Mouse (Mus musculus) stomach, postnatal 0 days (tissue): Measurements from ENCODE around the gene Kndc1. TPM values are rescaled to one million over a fixed set of nuclear protein-coding genes. Genes with fewer than 3 reads are reported as not detected.

ENCODE experiments used
- ATAC-seq: fragments of 200-750 bp; cut with Nextera tagmentation; 2 replicates; pipeline ENCODE4 v1.8.0; 2017; ENCODE audit not compliant: low FRiP score, low TSS enrichment
- DNase-seq: peaks from one replicate; pipeline ENCODE4 v3.0.0-alpha.2; 2016; ENCODE audit warnings: low spot score
- H3K27ac ChIP-seq: fragments of 300-500 bp; sonication (generic); replicated peaks from 2 replicates; pipeline ENCODE4 v1.5.1; 2014; ENCODE audit warnings: mild to moderate bottlenecking, control low read depth
- H3K27me3 ChIP-seq: fragments of 300-500 bp; sonication (generic); 2 replicates; pipeline ENCODE4 v1.6.1; 2014; ENCODE audit warnings: low read length; ENCODE audit not compliant: control insufficient read depth, insufficient read depth
- H3K36me3 ChIP-seq: fragments of 300-500 bp; sonication (generic); 2 replicates; pipeline ENCODE4 v1.6.1; 2014; ENCODE audit warnings: low read length, mixed read lengths; ENCODE audit not compliant: control insufficient read depth, insufficient read depth
- H3K4me1 ChIP-seq: fragments of 300-500 bp; sonication (generic); replicated peaks from 2 replicates; pipeline ENCODE4 v1.6.1; 2014; ENCODE audit warnings: antibody characterized with exemption; ENCODE audit not compliant: control insufficient read depth, insufficient read depth
- H3K4me2 ChIP-seq: fragments of 300-500 bp; sonication (generic); replicated peaks from 2 replicates; pipeline ENCODE4 v1.6.1; 2014; ENCODE audit warnings: low read depth, mild to moderate bottlenecking, control low read depth, moderate library complexity
- H3K4me3 ChIP-seq: fragments of 300-500 bp; sonication (generic); 2 replicates; pipeline ENCODE4 v1.5.1; 2014; ENCODE audit warnings: low read depth, low read length, control low read depth
- H3K9ac ChIP-seq: fragments of 300-500 bp; sonication (generic); 2 replicates; pipeline ENCODE4 v1.6.1; 2014; ENCODE audit warnings: mild to moderate bottlenecking, low read length, control low read depth, mixed read lengths
- H3K9me3 ChIP-seq: fragments of 300-500 bp; sonication (generic); 2 replicates; pipeline ENCODE4 v1.6.1; 2016; ENCODE audit warnings: low read length; ENCODE audit not compliant: control insufficient read depth
- CTCF ChIP-seq: IDR thresholded peaks from 2 replicates; pipeline ENCODE4 v1.5.1; 2016; ENCODE audit warnings: antibody characterized with exemption, low read depth, mild to moderate bottlenecking, moderate library complexity
- EP300 ChIP-seq: optimal IDR thresholded peaks from 2 replicates; pipeline ENCODE3; 2016; ENCODE audit warnings: antibody characterized with exemption
- WGBS: fragments of 180-500 bp; shearing (Covaris S2); extraction: QIAGEN DNeasy Blood & Tissue Kit; methylation state at CpG from one replicate; pipeline ENCODE4 v1.1.7; 2014; 5-methylcytosine and 5-hydroxymethylcytosine counted together
- polyA plus RNA-seq: library from polyadenylated mRNA; unstranded; fragments of >200 nt; fragmentation: Nextera tagmentation; extraction: Ambion mirVana; gene quantifications from 2 replicates; pipeline ENCODE4 v1.2.1, GENCODE M21; 2015

The Kndc1 gene
- 0.05 and 0.18 TPM in 2 replicates for polyA plus RNA-seq

- Histone ChIP-seq H3K4me2 (peak within 1 kb of the TSS; percentile 61), H3K36me3 (no peaks in the 10 kb centered on the region), H3K9ac (0 out of 2 replicates have a peak within 1 kb of the TSS, but pooled peaks have one; percentile 27), H3K27me3 (no peaks in the 10 kb centered on the region; the same call in 1 of the 2 replicates), H3K27ac (no peak within 1 kb of the TSS), H3K9me3 (no peaks in the 10 kb centered on the region), H3K4me3 (peak within 1 kb of the TSS; percentile 38), H3K4me1 (no peaks in the 10 kb centered on the region)
- ATAC-seq = peak; percentile 38; the same call in 1 of the 2 replicates
- no peak for TF ChIP-seq EP300
- TF ChIP-seq CTCF = no peak
- peak; percentile 35 for DNase-seq
- 1% methylated on average over 49 of the region's 50 CpGs for WGBS
These were observed at the start of gene Kndc1 for GRCm38 (mm10) chr7:139894655-139895557. TSS of gene Kndc1 (plus strand) at chr7:139894696.

DNA sequence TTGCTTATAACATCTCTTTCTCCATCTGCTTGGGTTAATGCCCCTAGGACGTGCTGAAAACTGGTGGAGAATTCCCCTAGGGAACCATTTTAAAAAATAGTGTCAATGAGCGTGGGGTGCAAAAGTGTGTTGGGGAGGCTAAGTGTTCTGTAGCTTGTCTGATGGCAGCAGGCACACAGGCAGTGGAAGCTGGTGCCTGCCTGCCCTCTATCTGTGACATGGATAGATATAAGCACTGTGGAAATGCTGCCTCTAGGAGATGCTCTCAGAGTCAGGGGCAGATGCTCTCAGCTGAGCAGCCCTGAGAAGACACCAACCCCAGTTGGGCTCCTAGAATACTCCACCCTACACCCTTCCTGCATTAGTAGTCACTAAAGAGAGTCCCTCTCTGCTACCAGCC lies 49.4 kb upstream of the Kndc1 start:
- WGBS = 75% methylated on average over 2 of the region's 2 CpGs
- TF ChIP-seq EP300 = no peak
- TF ChIP-seq CTCF = no peak
- no peak overlapping the region for H3K27ac ChIP-seq
- H3K4me3 ChIP-seq = no peak overlapping the region
- ATAC-seq (no peak), DNase-seq (no peak)
- no peaks in the 10 kb centered on the region for H3K36me3 ChIP-seq
- H3K9me3 ChIP-seq = no peaks in the 10 kb centered on the region
- H3K4me2 ChIP-seq = no peak overlapping the region
- H3K27me3 ChIP-seq = no peaks in the 10 kb centered on the region
- no peak overlapping the region for H3K9ac ChIP-seq
- no peaks in the 10 kb centered on the region for H3K4me1 ChIP-seq

- WGBS = 33% methylated on average over 6 of the region's 6 CpGs
- H3K27me3 ChIP-seq = no peaks in the 10 kb centered on the region
- no peak overlapping the region for H3K27ac ChIP-seq
- no peak overlapping the region for H3K9ac ChIP-seq
- H3K4me2 ChIP-seq = no peak overlapping the region
- no peaks in the 10 kb centered on the region for H3K36me3 ChIP-seq
- H3K4me3 ChIP-seq = no peak overlapping the region
- no peaks in the 10 kb centered on the region for H3K4me1 ChIP-seq
- peak; percentile 32; the same call in 1 of the 2 replicates for ATAC-seq
- TF ChIP-seq CTCF = no peak
- no peak for TF ChIP-seq EP300
- DNase-seq = no peak
- no peaks in the 10 kb centered on the region for H3K9me3 ChIP-seq
These were observed 44.3 kb upstream of the Kndc1 start for GRCm38 (mm10) chr7:139850152-139850551.

DNA sequence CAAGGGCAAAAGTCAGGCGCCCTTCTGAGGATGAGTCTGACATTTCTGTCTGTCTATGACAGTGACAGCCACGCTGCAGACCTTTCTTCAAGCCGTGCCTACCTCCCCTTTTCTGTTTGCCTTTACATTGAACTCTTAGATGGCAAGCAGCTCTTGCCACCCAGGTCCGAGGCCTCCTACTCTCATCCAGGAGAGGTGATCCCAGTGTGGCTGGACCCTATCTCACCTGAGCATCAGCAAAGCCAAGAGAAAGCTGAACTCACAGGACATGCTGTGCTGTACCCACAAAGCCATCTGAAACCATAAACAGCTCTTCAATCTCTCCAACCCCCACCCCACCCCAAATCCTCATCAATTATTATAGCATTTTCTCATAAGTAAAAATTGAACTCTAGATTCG lies 43.8 kb upstream of the Kndc1 start:
- 69% methylated on average over 5 of the region's 5 CpGs for WGBS
- Histone ChIP-seq H3K9ac (no peak overlapping the region), H3K36me3 (no peaks in the 10 kb centered on the region), H3K27me3 (no peaks in the 10 kb centered on the region), H3K4me3 (no peak overlapping the region), H3K27ac (no peak overlapping the region), H3K4me1 (no peaks in the 10 kb centered on the region), H3K4me2 (no peak overlapping the region), H3K9me3 (no peaks in the 10 kb centered on the region)
- DNase-seq (no peak), ATAC-seq (0 out of 2 replicates have a peak, but pooled peaks have one; percentile 32)
- TF ChIP-seq CTCF (no peak), EP300 (no peak)

DNA sequence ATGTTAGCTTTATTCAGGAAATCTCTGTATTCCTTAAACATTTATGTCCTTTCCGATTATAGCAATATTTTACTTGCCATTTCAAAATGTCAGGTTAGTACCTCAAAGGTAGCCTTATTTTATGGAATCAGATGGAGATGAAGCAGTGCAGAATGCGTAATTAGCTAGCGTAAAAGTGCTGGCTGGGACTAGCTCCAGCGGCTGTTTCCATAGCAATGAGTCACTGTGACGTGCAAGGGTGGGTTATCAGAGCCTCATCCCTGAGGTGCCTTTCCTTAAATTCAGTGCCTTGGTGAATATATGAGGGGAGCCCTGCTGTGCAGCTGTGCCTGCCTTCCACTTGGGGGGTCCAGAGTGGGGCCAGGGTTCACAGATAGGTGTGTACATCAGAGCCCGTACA lies 43.4 kb upstream of the Kndc1 start:
- no peak for TF ChIP-seq EP300
- TF ChIP-seq CTCF = no peak
- no peak overlapping the region for H3K27ac ChIP-seq
- no peak overlapping the region for H3K4me3 ChIP-seq
- H3K9ac ChIP-seq = no peak overlapping the region
- H3K9me3 ChIP-seq = no peaks in the 10 kb centered on the region
- H3K36me3 ChIP-seq = no peaks in the 10 kb centered on the region
- no peaks in the 10 kb centered on the region for H3K4me1 ChIP-seq
- ATAC-seq (no peak), DNase-seq (no peak)
- H3K4me2 ChIP-seq = no peak overlapping the region
- 51% methylated on average over 6 of the region's 6 CpGs for WGBS
- H3K27me3 ChIP-seq = no peaks in the 10 kb centered on the region

- no peaks in the 10 kb centered on the region for H3K36me3 ChIP-seq
- no peak for TF ChIP-seq EP300
- ATAC-seq (no peak), DNase-seq (no peak)
- no peak overlapping the region for H3K27ac ChIP-seq
- no peaks in the 10 kb centered on the region for H3K4me1 ChIP-seq
- H3K9me3 ChIP-seq = no peaks in the 10 kb centered on the region
- no peak overlapping the region for H3K9ac ChIP-seq
- 74% methylated on average over 11 of the region's 11 CpGs for WGBS
- H3K4me3 ChIP-seq = no peak overlapping the region
- no peaks in the 10 kb centered on the region for H3K27me3 ChIP-seq
- no peak overlapping the region for H3K4me2 ChIP-seq
These were observed 39.2 kb upstream of the Kndc1 start for GRCm38 (mm10) chr7:139855261-139855660.
